Mouse (Mus musculus) stomach, postnatal 0 days (tissue): ENCODE results near the gene Dennd2d.

Experiments used
- CTCF ChIP-seq: IDR thresholded peaks from 2 replicates; pipeline ENCODE4 v1.5.1; 2016; ENCODE audit warnings: antibody characterized with exemption, low read depth, mild to moderate bottlenecking, moderate library complexity
- EP300 ChIP-seq: optimal IDR thresholded peaks from 2 replicates; pipeline ENCODE3; 2016; ENCODE audit warnings: antibody characterized with exemption

DNA sequence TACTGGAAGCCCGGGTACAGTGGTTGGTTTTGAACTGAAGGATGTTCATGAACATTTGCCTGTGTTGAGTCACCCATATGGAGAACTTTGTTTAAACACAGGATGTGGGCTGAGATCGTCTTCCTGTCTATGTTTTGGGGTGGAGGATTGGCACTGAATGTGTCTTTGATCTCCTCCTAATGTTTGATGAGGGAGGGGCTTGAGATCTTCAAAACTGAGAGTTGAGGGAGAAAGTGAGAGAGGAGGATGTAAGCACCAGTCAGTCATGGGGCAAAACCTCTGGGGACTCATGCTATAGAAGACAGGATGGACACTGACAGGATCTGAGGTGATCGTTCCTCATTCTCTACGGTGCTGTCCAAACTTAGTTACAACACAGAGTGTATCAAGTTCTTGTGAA, 32.6 kb upstream of the Dennd2d start:
- TF ChIP-seq CTCF = no peak
- TF ChIP-seq EP300 = no peak
